Comparison of ENCODE assay signal across 17 mouse cellular contexts in the genomic region with DNA sequence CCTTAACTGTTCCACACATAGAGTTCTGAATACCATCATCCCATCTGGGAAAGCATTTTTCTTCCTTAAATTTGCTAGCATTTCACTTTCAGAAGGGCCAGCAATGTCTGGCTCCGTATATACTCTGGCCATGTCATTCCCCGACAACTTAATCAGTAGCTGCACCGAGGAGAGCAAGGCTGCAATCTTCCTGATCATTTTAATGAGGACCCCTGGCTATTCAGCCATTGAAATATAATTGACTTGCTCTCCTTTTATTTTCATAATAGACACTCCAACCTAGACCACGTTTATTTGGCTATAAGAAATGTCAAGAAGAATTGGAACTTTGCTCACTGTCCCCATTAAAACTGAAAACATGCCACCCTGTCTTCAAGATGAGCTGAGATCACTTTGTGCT.
"Had no signal": no experiment of that assay in that cellular context is flagged by ENCODE, and none has a peak within 500 bp of the region (broad histone marks: within the 10 kb centered on the region; RNA-seq: fewer than 3 reads in every experiment).

No protein-coding gene starts in this region.

- H3K27me3 ChIP-seq: liver, embryonic 12.5 days; neural tube, embryonic 13.5 days; neural tube, embryonic 15.5 days had no signal

- H3K4me3 ChIP-seq: liver, embryonic 12.5 days; midbrain, embryonic 10.5 days; myocyte; neural tube, embryonic 13.5 days; neural tube, embryonic 15.5 days had no signal

- H3K9ac ChIP-seq: liver, embryonic 12.5 days; liver, embryonic 14.5 days; lung, embryonic 14.5 days; neural tube, embryonic 13.5 days; neural tube, embryonic 15.5 days had no signal

- H3K4me2 ChIP-seq: liver, embryonic 12.5 days; lung, embryonic 14.5 days; neural tube, embryonic 13.5 days; neural tube, embryonic 15.5 days had no signal

- DNase-seq: lung, adult 18-20 months; lung, embryonic 14.5 days; lung, postnatal 10 days; lung, postnatal 4 days; right cerebral cortex, adult 18-20 months; right cerebral cortex, postnatal 25 days; right cerebral cortex, postnatal 4 days; spleen, adult 18-20 months; thymus, adult 18-20 months; thymus, postnatal 14 days; thymus, postnatal 36 days had no signal

- H3K9me3 ChIP-seq: liver, embryonic 12.5 days; midbrain, embryonic 10.5 days; neural tube, embryonic 13.5 days; neural tube, embryonic 15.5 days had no signal

- H3K36me3 ChIP-seq: liver, embryonic 12.5 days; midbrain, embryonic 10.5 days; neural tube, embryonic 13.5 days; neural tube, embryonic 15.5 days had no signal

- ATAC-seq: liver, embryonic 12.5 days had no signal

- H3K27ac ChIP-seq: liver, embryonic 12.5 days; liver, embryonic 14.5 days; midbrain, embryonic 10.5 days; neural tube, embryonic 13.5 days; neural tube, embryonic 15.5 days had no signal

- H3K4me1 ChIP-seq: liver, embryonic 12.5 days; midbrain, embryonic 10.5 days; neural tube, embryonic 13.5 days; neural tube, embryonic 15.5 days had no signal
